Mouse (Mus musculus): ENCODE data around the gene Cask. TPM values are rescaled to one million over a fixed set of nuclear protein-coding genes. Genes with fewer than 3 reads are reported as not detected.

Cask gene
- polyA plus RNA-seq, 1 experiment from 2014 or later, result 11.3 TPM

DNA sequence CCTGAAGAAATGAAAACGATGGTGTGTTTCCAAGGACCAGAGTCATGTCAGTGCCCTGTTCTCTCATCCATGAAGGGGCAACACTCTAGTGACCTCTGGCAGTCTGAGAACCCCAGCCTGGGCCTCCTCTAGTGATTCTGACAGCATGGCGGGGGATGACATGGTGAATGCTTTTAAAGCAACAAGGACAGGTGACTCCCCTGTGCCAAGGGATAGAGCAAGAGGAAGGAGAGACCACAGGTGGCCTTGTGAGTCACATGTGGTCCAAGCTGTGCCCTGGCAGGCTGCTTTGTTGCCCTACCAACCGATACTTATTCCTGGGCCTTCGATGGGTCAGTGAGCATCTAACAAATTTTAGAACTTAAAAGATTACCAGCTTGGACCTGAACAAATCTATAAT is 330.6 kb downstream of the Cask start:
- Histone ChIP-seq H3K27ac (no peak overlapping the region), H3K27me3 (replicated peaks) (peaks cover 7% of the 10 kb centered on the region), H3K36me3 (no peaks in the 10 kb centered on the region), H3K4me3 (replicated peaks) (no peak overlapping the region), H3K4me2 (replicated peaks) (no peak overlapping the region), H3K4me1 (replicated peaks) (no peaks in the 10 kb centered on the region), H3K9ac (no peak overlapping the region), H3K9me3 (no peaks in the 10 kb centered on the region)
- ATAC-seq, result no peak
- 85% methylated on average over 4 of the region's 4 CpGs for WGBS

DNA sequence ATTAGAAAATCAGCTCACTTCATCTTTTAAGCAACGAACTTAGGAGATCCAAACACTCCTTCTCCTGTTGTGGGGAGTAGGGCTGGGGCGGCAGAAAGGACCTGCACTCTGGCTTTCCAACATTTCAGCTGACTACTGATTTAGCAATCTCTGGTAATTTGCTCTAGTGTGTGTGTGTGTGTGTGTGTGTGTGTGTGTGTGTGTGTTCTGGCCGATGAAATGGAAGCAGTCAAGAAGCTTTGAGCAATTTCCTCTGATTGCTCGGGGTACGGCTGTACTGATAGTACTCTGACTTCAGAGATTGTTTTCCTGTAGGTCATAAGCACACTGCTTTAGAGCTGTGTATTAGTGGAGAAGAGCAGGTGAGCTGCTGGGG is 331.8 kb downstream of the Cask start:
- 66% methylated on average over 5 of the region's 5 CpGs for WGBS
- Histone ChIP-seq H3K36me3 (no peaks in the 10 kb centered on the region), H3K4me2 (replicated peaks) (no peak overlapping the region), H3K9me3 (no peaks in the 10 kb centered on the region), H3K4me3 (replicated peaks) (no peak overlapping the region), H3K27ac (no peak overlapping the region), H3K9ac (no peak overlapping the region), H3K4me1 (replicated peaks) (no peaks in the 10 kb centered on the region), H3K27me3 (replicated peaks) (peaks cover 10% of the 10 kb centered on the region)
- ATAC-seq, result no peak

DNA sequence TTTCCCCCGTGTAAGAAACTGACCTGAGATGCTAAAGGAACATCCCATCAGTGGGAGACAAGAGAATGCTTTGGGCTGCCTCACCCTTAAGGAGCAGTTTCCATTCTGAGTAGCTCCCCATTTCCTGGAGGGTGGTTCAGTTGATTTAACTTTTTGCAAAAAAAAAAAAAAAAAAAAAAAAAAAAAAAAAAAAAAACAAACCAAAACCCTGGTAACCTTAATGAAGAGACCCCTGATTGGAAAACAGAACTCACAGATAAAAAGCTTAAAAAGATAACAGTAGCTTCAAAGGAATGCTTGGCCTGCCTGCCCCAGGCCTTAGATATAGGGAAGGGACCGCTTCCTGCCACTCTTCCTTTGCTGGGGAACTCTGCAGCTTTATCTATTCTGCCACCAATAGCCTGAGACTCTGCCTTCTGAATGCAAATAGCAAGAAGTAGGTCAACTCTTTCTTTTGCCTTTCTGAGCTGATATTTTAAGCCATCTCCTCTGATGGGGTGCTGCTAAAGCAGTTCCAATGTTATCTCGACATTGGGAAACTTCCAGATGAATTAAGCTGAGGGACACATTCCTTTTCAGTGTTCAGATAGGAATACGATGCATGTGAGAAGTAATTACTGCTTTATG is 332.3 kb downstream of the Cask start:
- H3K4me2 ChIP-seq (replicated peaks), result no peak overlapping the region
- no peak for ATAC-seq
- no peaks in the 10 kb centered on the region for H3K36me3 ChIP-seq
- H3K9me3 ChIP-seq, result no peaks in the 10 kb centered on the region
- no peak overlapping the region for H3K4me3 ChIP-seq (replicated peaks)
- H3K4me1 ChIP-seq (replicated peaks), result no peaks in the 10 kb centered on the region
- H3K9ac ChIP-seq, result no peak overlapping the region
- H3K27me3 ChIP-seq (replicated peaks), result peaks cover 10% of the 10 kb centered on the region
- 80% methylated on average over 4 of the region's 4 CpGs for WGBS
- no peak overlapping the region for H3K27ac ChIP-seq

DNA sequence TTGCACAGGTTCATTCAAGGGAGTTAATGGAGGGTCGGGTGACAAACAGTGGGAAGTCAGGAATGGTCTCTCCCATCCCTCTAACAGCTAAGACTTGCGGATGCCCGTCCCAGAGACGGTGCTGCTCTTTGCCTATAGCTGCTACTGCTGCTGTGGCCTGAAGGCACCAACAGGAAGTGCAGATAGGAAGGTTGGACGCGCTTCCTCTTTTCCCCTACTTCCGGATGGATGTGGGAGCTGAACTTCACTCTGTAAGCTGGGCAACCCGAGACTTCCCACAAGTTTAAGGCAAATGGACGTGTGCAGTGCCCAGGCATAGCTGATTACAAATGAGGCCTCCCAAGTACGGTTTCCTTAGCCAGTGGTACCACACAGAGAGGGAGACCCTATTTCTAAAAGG is 333.1 kb downstream of the Cask start:
- Histone ChIP-seq H3K4me3 (replicated peaks) (no peak overlapping the region), H3K9ac (no peak overlapping the region), H3K27ac (no peak overlapping the region), H3K36me3 (no peaks in the 10 kb centered on the region), H3K4me2 (replicated peaks) (no peak overlapping the region), H3K9me3 (no peaks in the 10 kb centered on the region), H3K4me1 (replicated peaks) (no peaks in the 10 kb centered on the region), H3K27me3 (replicated peaks) (peaks cover 10% of the 10 kb centered on the region)
- no peak for ATAC-seq
- WGBS, result 80% methylated on average over 10 of the region's 10 CpGs

DNA sequence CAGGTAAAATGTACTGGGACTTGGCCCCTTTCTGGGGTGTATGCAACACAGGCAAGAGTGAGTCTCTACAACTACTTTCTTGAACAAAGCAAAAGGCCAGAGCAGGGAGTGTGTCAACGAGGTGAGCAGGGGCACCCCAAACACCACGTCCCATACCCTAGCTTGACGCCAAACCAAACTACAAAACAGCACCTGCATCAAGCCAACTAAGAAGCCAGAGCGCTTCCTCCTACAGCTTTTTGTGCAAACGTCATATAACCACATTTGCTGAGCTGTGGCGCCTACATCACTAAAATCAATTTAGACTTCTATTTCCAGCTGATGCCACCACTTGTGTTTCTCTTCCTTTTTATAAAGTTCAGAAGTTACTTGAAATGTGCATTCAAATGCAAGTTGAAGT is 334.7 kb downstream of the Cask start:
- ATAC-seq, result no peak
- Histone ChIP-seq H3K27me3 (replicated peaks) (peaks cover 10% of the 10 kb centered on the region), H3K4me1 (replicated peaks) (no peaks in the 10 kb centered on the region), H3K9me3 (no peaks in the 10 kb centered on the region), H3K4me3 (replicated peaks) (no peak overlapping the region), H3K9ac (no peak overlapping the region), H3K4me2 (replicated peaks) (no peak overlapping the region), H3K36me3 (no peaks in the 10 kb centered on the region), H3K27ac (no peak overlapping the region)
- 84% methylated on average over 6 of the region's 6 CpGs for WGBS

DNA sequence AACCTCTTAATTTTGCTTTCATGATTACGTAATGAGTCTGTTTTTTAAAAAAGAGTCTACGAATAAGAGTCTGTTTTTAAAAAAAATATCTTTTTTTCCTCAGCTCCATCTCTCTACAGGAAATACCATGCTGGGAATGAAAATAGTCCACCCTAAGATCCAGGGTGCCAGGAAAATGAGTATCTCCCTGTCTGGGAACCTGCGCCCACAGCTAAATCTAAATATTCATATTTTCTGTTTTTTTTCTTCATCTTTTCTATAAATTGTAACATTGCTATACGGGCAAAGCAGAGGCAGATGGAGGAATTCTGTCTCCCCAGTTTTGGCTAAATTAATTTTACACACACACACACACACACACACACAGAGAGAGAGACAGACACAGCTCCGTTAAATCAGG is 337.3 kb downstream of the Cask start:
- Histone ChIP-seq H3K4me2 (replicated peaks) (no peak overlapping the region), H3K36me3 (no peaks in the 10 kb centered on the region), H3K4me1 (replicated peaks) (no peaks in the 10 kb centered on the region), H3K4me3 (replicated peaks) (no peak overlapping the region), H3K27me3 (replicated peaks) (peaks cover 6% of the 10 kb centered on the region), H3K9ac (no peak overlapping the region), H3K9me3 (no peaks in the 10 kb centered on the region), H3K27ac (no peak overlapping the region)
- ATAC-seq, result no peak
- WGBS, result 90% methylated on average over 5 of the region's 5 CpGs

DNA sequence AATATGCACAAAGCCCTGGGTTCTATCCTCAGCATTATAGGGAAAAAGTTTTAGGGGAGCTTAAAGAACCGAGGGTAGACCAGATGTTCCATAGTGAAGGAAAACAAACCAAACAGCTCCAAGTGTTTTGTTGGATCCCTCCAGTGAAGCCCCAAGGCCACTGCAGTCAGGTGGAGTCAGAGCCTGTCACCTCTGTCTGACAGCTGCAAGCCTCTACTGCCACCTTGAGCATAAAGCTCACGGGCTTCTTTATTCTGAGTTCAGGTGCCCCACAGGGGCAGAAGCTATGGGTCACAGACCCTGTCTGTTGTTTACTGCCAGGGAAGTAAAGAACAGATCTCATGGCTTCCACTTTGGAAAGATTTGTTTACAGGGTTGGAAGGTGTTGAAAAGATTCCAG is 338.0 kb downstream of the Cask start:
- Histone ChIP-seq H3K9ac (no peak overlapping the region), H3K36me3 (no peaks in the 10 kb centered on the region), H3K4me2 (replicated peaks) (no peak overlapping the region), H3K4me1 (replicated peaks) (no peaks in the 10 kb centered on the region), H3K9me3 (no peaks in the 10 kb centered on the region), H3K4me3 (replicated peaks) (no peak overlapping the region), H3K27ac (no peak overlapping the region), H3K27me3 (replicated peaks) (peaks cover 6% of the 10 kb centered on the region)
- no peak for ATAC-seq
- 60% methylated on average over 2 of the region's 2 CpGs for WGBS

DNA sequence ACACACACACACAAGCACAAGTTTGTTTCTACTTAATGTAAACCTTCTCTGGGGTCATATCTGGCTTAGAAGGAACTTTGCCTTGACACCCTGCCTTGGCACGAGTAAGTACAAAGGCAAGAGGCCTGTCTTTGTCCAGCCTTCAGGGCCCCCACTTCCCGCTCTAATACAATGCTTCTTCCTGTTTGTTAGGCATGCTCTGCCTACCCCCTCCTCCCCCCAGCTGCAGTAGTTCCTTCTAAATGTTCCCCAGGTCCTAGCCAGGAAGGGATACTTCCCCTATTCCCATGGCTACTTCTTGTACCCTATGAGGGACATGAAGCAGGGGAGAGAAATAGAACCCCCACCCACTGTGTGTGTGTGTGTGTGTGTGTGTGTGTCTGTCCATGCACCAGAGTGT is 344.8 kb downstream of the Cask start:
- Histone ChIP-seq H3K4me3 (replicated peaks) (no peak overlapping the region), H3K27ac (no peak overlapping the region), H3K9ac (no peak overlapping the region), H3K36me3 (no peaks in the 10 kb centered on the region), H3K4me2 (replicated peaks) (no peak overlapping the region), H3K27me3 (replicated peaks) (no peaks in the 10 kb centered on the region), H3K9me3 (no peaks in the 10 kb centered on the region), H3K4me1 (replicated peaks) (no peaks in the 10 kb centered on the region)
- WGBS, result 63% methylated on average over 2 of the region's 2 CpGs
- ATAC-seq, result no peak

DNA sequence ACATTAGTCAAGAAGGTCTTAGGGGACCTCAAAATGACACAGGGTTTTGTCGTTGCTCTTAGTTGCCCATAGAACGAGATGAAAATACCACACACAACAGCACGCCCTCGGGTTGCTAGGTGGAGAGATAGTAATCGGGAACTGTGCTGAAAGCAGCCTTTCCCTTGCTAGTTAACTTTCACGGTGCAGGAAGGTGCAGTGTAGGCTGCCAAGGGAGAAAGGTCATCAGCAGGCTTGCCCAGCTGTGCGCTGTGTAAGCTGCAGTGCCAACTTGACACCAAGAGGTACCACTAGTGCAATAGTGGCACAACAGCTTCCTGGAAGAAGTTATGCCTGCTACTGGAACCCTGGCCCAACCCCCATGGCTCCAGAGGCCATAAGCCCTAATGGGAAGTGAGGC is 346.8 kb downstream of the Cask start:
- ATAC-seq, result no peak
- Histone ChIP-seq H3K4me2 (replicated peaks) (no peak overlapping the region), H3K9ac (no peak overlapping the region), H3K4me3 (replicated peaks) (no peak overlapping the region), H3K36me3 (no peaks in the 10 kb centered on the region), H3K27ac (no peak overlapping the region), H3K9me3 (no peaks in the 10 kb centered on the region), H3K27me3 (replicated peaks) (no peaks in the 10 kb centered on the region), H3K4me1 (replicated peaks) (no peaks in the 10 kb centered on the region)
- 88% methylated on average over 7 of the region's 7 CpGs for WGBS

DNA sequence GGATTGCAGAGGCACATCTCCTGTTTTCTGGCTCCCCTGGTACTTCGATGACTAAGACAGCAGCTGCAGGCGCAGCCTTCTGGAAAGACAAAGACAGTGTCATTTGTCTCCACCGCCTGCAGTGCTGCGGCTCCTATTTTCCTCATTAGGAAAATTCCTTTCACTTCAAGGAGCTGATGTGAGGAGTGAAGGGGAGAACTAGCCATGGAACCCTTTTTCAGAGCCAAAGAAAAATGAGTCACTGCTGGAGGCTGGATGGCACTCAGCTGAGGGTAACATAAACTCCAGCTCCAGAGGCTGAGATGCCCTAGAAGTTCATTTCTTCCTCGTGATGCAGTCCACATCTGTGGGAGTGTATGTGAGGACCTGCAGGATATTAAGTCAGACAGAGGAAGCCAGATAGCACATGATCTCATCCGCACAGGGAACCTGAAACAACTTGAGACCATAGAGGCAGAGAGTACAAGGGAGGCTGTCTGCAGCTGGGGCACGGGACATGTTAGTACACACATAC is 348.2 kb downstream of the Cask start:
- no peak overlapping the region for H3K4me3 ChIP-seq (replicated peaks)
- no peaks in the 10 kb centered on the region for H3K4me1 ChIP-seq (replicated peaks)

DNA sequence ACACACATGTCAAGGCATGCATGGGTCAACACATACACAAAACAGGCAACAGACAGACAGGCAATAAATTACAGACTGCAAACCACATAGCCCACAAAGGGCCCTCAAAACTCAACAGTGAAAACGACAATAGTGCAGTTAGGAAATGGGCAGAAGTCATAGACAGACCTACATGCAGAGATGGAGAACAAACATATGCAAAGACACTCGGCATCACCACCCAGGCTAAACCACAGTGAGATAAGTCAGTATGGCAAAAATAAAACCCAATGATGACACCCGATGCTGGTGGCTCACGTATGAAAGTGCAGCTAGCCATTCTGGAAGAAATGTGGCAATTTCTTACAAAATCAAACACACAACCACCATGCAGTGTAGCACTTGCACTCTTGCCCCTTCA is 350.9 kb downstream of the Cask start:
- Histone ChIP-seq H3K4me3 (replicated peaks) (no peak overlapping the region), H3K9ac (no peak overlapping the region), H3K4me2 (replicated peaks) (no peak overlapping the region), H3K27me3 (replicated peaks) (no peaks in the 10 kb centered on the region), H3K27ac (no peak overlapping the region), H3K4me1 (replicated peaks) (no peaks in the 10 kb centered on the region), H3K9me3 (no peaks in the 10 kb centered on the region), H3K36me3 (no peaks in the 10 kb centered on the region)
- no peak for ATAC-seq
- 76% methylated on average over 4 of the region's 4 CpGs for WGBS

More for the DNA sequence above, 348.2 kb downstream of the Cask start:
- H3K9me3 ChIP-seq, result no peaks in the 10 kb centered on the region
- no peak overlapping the region for H3K9ac ChIP-seq
- 64% methylated on average over 7 of the region's 7 CpGs for WGBS
- H3K27ac ChIP-seq, result no peak overlapping the region
- ATAC-seq, result no peak
- no peaks in the 10 kb centered on the region for H3K36me3 ChIP-seq
- no peaks in the 10 kb centered on the region for H3K27me3 ChIP-seq (replicated peaks)
- no peak overlapping the region for H3K4me2 ChIP-seq (replicated peaks)

DNA sequence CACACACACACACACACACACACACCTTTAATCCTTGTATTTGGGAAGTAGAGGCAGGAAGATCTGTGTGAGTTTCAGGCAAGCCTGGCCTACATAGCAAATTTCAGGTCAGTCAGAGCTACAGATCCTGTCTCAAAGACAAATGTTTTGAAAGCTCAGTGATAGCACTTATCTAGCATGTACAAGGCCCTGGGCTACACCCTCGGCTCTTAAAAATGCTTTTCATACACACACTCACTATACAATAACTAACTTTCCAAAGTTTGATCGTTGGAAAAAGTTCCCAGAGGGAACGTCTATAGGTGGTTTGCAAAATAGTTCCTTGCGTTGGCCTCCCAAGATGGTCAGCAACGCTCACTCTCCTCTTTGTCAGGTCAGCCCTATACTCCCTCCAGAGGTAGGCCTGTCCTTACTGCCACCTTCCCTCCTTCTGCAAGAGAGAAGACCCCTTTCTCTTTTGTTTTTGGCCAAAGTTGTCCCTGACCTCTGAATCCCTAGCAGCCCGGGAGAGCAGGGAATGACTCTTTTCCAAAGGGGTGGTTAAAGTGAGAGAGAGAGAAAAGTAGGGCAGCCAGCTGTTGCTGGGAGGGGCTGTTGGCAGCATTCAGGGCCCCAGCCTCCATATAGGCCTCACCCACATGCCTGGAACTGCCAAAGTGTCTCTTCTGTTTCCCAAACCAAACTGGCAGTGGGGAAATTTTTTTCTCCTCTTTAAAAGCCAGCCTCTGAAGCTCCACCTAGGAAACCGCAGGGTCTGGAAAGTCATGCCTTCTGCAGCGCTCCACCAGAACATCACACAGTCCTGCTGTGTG is 356.1 kb downstream of the Cask start:
- WGBS, result 78% methylated on average over 8 of the region's 8 CpGs
- Histone ChIP-seq H3K27me3 (replicated peaks) (no peaks in the 10 kb centered on the region), H3K9ac (no peak overlapping the region), H3K4me1 (replicated peaks) (no peaks in the 10 kb centered on the region), H3K4me3 (replicated peaks) (no peak overlapping the region), H3K27ac (no peak overlapping the region), H3K9me3 (no peaks in the 10 kb centered on the region), H3K4me2 (replicated peaks) (no peak overlapping the region), H3K36me3 (no peaks in the 10 kb centered on the region)
- ATAC-seq, result no peak

DNA sequence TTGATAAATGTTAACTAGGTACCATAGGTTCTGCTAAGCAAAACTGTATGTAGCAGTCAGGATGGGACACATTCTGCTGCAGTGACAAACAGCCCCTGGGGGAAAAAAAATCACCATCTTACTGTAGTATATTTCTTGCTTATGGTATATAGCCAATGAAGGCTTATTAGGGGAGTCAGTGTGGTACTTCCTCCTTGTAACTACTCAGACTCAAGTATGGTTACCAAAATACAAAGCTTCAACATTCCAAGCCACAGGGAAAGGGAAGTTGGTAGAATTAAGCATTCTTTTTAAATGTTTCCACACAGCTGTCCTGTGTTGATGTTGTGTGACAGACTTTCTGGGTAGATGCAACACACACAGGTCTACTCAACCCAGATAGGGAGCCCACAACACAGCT is 358.2 kb downstream of the Cask start:
- Histone ChIP-seq H3K36me3 (no peaks in the 10 kb centered on the region), H3K27ac (no peak overlapping the region), H3K27me3 (replicated peaks) (no peaks in the 10 kb centered on the region), H3K9me3 (no peaks in the 10 kb centered on the region), H3K4me2 (replicated peaks) (no peak overlapping the region), H3K9ac (no peak overlapping the region), H3K4me3 (replicated peaks) (no peak overlapping the region), H3K4me1 (replicated peaks) (no peaks in the 10 kb centered on the region)
- no peak for ATAC-seq

All from intestine, embryonic 15.5 days (tissue).